Mouse (Mus musculus) urinary bladder, postnatal 36 days (tissue): Measurements from ENCODE around the gene Dmrtb1.

Experiments used
- DNase-seq, 2 experiments: peaks; one replicate each; pipeline ENCODE4 v3.0.0; 2022; ENCODE audit warnings: low spot score in 2 of 2, mixed read lengths in 1 of 2

Gene Dmrtb1

DNA sequence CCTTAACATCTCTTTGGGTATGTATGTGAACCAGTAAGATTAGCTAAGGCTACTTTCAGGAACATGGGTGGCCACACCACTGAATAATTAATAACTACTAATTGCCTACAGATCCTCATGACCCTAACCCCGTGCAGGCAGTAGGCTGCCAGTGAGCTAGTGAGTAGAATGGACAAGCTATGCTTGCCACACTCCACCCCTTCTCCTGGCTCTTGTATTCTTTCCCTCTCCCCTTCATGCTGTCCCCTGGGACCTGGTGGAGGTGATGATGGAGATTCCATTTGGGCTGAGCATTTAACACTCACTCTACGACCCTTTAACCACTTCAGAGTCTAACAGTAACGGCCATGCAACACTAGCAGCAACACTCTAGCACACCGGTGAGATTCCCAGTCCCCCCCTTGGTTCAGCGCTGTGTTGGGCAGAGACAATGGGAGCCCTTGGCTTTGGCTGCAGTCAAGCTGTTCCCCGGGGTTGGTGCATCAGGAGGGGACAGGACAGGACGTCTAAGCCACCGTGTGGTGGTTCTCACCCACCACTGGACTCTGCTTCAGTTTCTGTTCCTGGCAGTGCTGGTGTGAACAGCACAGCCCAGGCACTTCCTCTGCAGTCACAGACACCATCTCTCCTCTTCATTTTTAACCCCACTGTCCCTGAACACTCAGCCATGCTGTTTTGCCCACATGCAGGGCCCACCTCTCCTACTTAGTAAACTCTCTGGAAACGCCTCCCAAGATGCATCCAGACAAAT, 2.8 kb downstream of the Dmrtb1 start:
- no peak for DNase-seq

GRCm38 (mm10) chr4:107680311-107681098, 3.5 kb downstream of the Dmrtb1 start:
- no peak for DNase-seq

DNA sequence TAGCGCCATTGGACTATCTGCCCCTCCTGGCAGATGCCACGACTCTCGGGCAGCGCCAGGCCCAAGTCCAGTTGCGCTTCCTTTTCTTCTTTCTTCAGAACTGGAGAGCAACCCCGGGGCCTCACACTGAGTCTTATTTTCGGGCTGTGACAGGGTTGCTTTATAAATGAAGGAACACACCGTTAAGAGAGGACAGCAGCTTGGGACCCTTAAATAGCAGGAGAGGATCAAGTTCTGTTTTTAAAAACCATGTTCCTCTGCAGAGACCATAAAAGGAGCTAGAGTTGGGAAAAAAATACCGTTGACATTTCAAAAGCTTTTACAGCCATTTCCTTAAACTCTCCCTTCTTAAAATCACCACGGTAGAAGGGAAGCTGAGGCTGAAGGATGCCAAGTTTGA, 8.4 kb downstream of the Dmrtb1 start:
- DNase-seq: no peak

- DNase-seq: no peak
Observed at GRCm38 (mm10) chr4:107674322-107674644, 9.7 kb downstream of the Dmrtb1 start.

DNA sequence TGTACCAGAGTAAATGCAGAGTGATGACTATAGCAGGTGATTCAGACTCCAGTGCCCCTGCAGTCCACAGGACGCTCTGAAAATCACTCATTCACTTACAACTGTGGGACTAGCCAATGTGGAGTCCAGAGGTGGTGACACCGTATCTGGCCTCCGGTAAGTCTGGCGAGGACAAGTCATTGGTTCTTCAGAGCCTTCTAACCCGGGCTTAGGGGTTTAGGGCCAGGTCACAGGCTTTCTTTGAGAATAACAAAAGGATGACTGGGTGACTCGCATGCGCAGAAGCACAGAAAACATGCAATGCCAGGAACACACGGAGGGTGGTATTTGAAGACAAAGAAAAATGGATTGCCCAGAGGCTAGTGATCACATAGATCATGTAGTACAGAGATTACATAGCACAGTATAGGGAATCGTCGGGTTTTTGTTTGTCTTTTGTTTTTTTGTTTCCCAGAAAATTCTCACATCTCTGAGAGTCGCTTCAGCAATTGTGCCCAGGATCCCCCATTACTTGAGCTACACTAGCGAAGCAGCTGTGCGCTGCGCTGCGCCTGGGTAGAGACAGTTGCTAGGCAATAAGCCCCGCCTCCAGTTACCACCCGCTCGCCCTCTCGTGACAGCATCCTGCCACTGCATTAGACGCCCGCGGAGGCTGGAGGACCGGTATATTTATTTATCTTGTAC, 10.2 kb downstream of the Dmrtb1 start:
- peak; percentile 59 to 65 for DNase-seq

GRCm38 (mm10) chr4:107670731-107671130, 13.3 kb downstream of the Dmrtb1 start:
- no peak for DNase-seq

- no peak for DNase-seq
Observed at GRCm38 (mm10) chr4:107668514-107668913, 15.5 kb downstream of the Dmrtb1 start.

DNA sequence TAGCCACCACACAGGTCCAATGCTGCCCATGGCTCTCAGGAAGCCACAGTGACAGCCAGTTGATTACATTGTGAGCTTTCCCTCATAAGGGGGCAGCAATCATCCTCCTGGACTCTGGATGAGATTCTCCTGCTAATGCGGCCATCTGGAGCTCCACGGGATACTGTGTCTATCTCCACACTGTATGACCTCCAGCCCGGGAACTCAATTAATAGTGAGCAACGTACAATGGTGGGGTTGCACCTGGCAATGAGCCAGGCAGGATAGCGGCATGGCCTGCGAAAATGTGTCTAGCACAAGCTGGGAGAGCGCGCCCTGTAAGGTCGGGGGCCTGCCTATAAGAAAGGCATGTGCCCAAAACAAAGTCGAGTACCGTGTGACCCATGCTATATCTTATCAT, 23.4 kb downstream of the Dmrtb1 start:
- DNase-seq: no peak

GRCm38 (mm10) chr4:107653280-107653643, 30.8 kb downstream of the Dmrtb1 start:
- no peak for DNase-seq

DNA sequence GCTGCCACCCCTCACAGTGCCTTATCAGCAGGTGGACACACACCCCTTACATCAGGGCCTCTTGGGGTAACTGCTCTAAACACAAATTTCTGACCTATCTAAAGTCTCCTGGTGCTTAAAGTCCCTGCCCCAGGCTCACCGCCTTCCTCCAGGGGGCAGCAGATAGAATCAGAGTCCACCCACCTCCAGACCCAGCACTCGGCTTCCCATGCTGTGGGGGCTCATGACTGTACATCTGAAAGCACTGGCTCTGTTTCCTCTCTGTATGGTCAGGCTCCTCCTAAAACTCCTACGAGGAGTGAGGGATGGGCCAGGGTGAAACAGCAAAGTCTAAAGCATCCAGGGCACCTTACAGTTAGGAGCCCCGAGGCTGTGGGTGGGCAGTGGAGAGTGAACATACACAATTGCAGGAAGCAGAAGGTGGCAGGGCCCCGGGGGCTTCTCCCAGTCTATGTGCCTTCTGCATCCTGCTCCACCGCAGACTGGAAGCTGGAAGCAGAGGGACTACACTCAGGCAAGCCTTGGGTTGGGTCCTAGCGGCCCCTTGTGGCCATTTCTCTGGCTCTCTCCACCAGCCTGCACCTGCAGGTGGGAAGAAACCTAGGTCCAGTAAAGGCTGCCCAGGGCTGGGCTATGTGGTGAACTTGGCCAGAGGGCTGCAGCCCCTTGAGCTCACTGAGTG, 31.3 kb downstream of the Dmrtb1 start:
- peak; percentile 55 to 71 for DNase-seq

DNA sequence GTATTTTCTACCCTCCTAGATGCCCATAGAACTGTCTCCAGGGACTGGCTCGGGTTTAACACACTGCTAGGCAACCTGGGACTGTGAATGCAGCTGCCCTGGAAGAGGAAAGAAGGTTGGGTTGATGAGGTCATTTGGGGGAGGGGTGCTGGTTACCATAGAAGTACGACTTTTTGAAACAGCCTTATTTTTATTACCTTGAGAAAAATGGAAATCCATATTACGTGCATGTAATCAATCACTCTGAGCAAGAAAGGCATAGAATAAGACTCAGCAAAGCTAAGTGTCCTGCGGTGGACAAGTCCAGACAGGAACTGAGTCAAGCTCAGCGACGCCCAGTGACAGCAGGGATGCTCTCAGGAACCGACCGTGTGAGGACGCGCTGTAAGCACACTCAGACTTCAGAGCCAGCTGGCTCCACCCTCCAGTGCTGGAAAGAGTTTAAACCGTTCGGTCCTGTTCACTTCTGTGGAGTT, 33.0 kb downstream of the Dmrtb1 start:
- no peak for DNase-seq

- no peak for DNase-seq
Observed at GRCm38 (mm10) chr4:107648959-107649485, 35.0 kb downstream of the Dmrtb1 start.

DNA sequence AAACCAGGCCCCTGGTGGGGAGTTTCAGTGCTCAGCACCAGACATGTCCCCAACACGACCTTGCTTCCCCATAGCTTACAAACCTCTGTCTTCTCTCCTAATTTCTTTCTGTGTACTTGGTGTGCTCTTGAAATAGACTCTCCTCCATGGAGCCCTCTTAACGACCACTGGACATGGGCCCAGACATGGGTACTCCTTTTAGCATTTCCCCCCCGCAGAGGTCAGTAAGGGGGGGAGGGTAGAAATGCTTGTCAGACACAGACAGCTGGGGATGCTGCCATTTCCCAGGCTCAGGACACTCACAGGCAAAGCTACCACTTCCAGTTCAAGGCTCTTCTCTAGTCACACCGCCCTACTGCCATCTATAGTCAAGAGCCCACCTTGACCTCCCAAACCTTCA, 42.4 kb downstream of the Dmrtb1 start:
- DNase-seq: no peak

DNA sequence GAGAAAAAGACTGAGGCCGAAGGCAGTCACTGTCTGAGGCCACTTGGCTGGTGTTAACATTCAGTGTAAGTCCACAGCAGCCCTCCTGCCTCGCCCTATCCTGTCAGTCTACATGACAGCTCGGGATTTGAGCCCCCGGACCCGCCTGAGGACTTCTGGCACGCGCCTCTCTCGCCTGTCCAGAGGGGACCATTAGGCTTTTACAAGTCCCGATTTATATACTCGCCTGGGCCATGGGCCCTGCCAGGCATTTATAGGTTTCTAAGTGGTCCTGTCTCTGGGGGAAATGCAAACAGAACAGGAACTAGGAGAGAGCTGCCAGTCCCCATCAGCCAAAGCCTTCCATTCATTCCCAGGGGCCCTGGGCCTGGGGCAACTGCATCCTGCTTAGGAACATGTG, 45.7 kb downstream of the Dmrtb1 start:
- no peak for DNase-seq

DNA sequence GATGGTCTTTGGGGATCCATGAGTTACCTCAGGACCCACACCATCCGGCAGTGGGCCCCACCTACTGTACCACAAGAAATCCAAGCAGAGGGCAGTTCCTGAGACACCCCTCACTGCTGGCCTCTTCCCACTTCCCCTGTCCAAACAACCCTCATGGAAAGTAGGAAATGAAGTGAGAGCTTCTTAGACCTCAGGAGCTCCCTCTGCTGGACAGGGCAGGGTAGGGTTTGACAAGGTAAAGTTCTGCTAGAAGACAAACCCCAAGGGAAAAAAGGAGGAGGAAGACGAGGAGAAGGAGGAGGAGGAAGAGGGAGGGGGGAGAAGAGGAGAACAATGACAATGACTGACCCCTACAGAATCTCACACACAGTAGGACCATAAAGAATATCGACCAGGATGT, 46.4 kb downstream of the Dmrtb1 start:
- DNase-seq: peak; percentile 14 to 25

DNA sequence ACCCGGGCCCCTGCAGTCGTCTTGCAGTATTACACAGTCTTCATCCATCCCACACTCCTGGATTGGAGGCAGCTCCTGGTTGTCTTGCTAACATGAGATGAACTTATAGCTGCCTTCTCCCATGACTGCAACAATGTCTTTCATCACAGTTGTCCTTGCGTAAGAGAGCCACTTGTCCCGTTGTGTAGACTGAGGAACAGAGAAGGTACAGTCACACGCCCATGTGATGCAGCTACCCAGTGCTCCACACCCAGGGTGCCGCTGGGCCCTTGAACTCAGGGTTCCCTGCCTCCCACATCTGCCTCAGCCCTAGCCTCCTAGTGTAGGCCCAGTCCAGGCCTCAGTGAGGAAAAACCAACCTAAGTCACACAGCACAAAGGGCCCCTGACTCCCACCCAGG, 47.9 kb downstream of the Dmrtb1 start:
- no peak for DNase-seq

DNA sequence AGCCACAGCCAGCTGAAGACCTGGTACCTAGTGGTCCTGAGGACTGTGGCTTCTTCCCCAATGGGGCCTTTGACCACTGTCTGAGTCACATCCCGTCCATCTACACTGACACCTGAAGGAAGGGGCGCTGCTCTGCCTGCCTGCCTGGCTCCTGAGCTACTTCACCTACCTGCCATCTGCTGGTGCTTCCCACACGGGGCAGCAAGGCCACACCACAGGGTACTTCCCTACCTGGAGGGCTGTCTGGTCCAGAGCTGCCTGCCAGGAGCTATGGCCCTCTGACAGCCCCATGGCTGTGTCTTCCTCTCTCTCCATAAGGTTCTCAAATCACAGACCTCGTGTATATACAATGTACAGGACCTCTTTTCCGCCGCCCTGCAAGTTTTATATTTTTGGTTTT, 49.4 kb downstream of the Dmrtb1 start:
- DNase-seq: no peak

- DNase-seq: no peak
Observed at GRCm38 (mm10) chr4:107628921-107629411, 55.1 kb downstream of the Dmrtb1 start.

GRCm38 (mm10) chr4:107628226-107628625, 55.8 kb downstream of the Dmrtb1 start:
- no peak for DNase-seq
